ENCODE assay signal across 9 mouse cellular contexts in genomic region chrX:142189023-142189703, GRCm38 (mm10). TPM values are rescaled to one million over a fixed set of nuclear protein-coding genes. Genes with fewer than 3 reads are reported as not detected.
A peak's percentile ranks its signal among the peaks of the same experiment; 100 is the strongest.
DNase-seq lines count a peak whose midpoint lies in the region; ATAC-seq lines count a peak whose summit lies in the region.
"Had no signal": no experiment of that assay in that cellular context is flagged by ENCODE, and none has a peak within 500 bp of the region (broad histone marks: within the 10 kb centered on the region; RNA-seq: fewer than 3 reads in every experiment).

No protein-coding gene starts in this region.

- H3K9me3 ChIP-seq in forebrain, embryonic 15.5 days, result no peaks in the 10 kb centered on the region
- no peaks in the 10 kb centered on the region for H3K9me3 ChIP-seq in hindbrain, embryonic 14.5 days (ENCODE audit: control insufficient read depth, low read length)
- H3K9me3 ChIP-seq in midbrain, embryonic 10.5 days (replicated peaks), result no peaks in the 10 kb centered on the region
- H3K9me3 ChIP-seq: embryonic facial prominence, embryonic 12.5 days had no signal

- 0 out of 2 replicates have a peak overlapping the region, but pooled peaks have one; percentile 17 for H3K4me2 ChIP-seq in forebrain, embryonic 15.5 days (replicated peaks)
- H3K4me2 ChIP-seq in hindbrain, embryonic 14.5 days (replicated peaks), result peak overlapping the region; percentile 32
- H3K4me2 ChIP-seq: embryonic facial prominence, embryonic 12.5 days had no signal

- no peaks in the 10 kb centered on the region for H3K4me1 ChIP-seq in forebrain, embryonic 15.5 days
- H3K4me1 ChIP-seq in hindbrain, embryonic 14.5 days (replicated peaks; ENCODE audit: control insufficient read depth, insufficient read depth, low read length), result no peaks in the 10 kb centered on the region
- H3K4me1 ChIP-seq in midbrain, embryonic 10.5 days, result no peaks in the 10 kb centered on the region
- H3K4me1 ChIP-seq: embryonic facial prominence, embryonic 12.5 days had no signal

- H3K27me3 ChIP-seq in forebrain, embryonic 15.5 days, result no peaks in the 10 kb centered on the region; the same call in 1 of the 2 replicates
- H3K27me3 ChIP-seq in hindbrain, embryonic 14.5 days (ENCODE audit: control insufficient read depth, insufficient read depth, low read length), result peaks cover 6% of the 10 kb centered on the region; the same call in 1 of the 2 replicates
- H3K27me3 ChIP-seq in midbrain, embryonic 10.5 days (ENCODE audit: low read depth, poor library complexity, severe bottlenecking), result peaks cover 89% of the 10 kb centered on the region

- ATAC-seq in forebrain, embryonic 15.5 days (replicated peaks), result peak; percentile 87
- peak; percentile 87; the same call in 1 of the 2 replicates for ATAC-seq in hindbrain, embryonic 14.5 days (ENCODE audit: low FRiP score)

- peak; percentile 18 for DNase-seq in adrenal gland, adult 18-20 months (ENCODE audit: low spot score in 2 of 2)
- DNase-seq in cerebellum, adult 11-12 months, result peak; percentile 18
- DNase-seq in hindbrain, embryonic 14.5 days (ENCODE audit: low spot score), result peak; percentile 68
- peak; percentile 22 to 33 for DNase-seq in layer of hippocampus, postnatal 25 days (ENCODE audit: extremely low spot score in 1 of 2, low spot score in 1 of 2)
- peak; percentile 58 for DNase-seq in midbrain, embryonic 10.5 days (ENCODE audit: low spot score)
- peak; percentile 9 for DNase-seq in testis, postnatal 14 days (ENCODE audit: low spot score)

- H3K9ac ChIP-seq in forebrain, embryonic 15.5 days (replicated peaks), result no peak overlapping the region
- no peak overlapping the region for H3K9ac ChIP-seq in hindbrain, embryonic 14.5 days
- H3K9ac ChIP-seq: embryonic facial prominence, embryonic 12.5 days had no signal

- no peak overlapping the region for H3K27ac ChIP-seq in forebrain, embryonic 15.5 days (replicated peaks)
- H3K27ac ChIP-seq in hindbrain, embryonic 14.5 days, result no peak overlapping the region
- H3K27ac ChIP-seq in midbrain, embryonic 10.5 days (replicated peaks), result peak overlapping the region; percentile 42; the same call in 1 of the 2 replicates
- H3K27ac ChIP-seq: embryonic facial prominence, embryonic 12.5 days had no signal

- H3K4me3 ChIP-seq in forebrain, embryonic 15.5 days, result no peak overlapping the region
- H3K4me3 ChIP-seq in hindbrain, embryonic 14.5 days (replicated peaks; ENCODE audit: low read length), result no peak overlapping the region
- no peak overlapping the region for H3K4me3 ChIP-seq in midbrain, embryonic 10.5 days
- H3K4me3 ChIP-seq: embryonic facial prominence, embryonic 12.5 days; myocyte had no signal

- WGBS in forebrain, embryonic 15.5 days, result 32% methylated on average over 22 of the region's 22 CpGs
- whole genome bisulfite sequencing in hindbrain, embryonic 14.5 days, result 37% methylated on average over 22 of the region's 22 CpGs
- WGBS in midbrain, embryonic 10.5 days, result 28% methylated on average over 22 of the region's 22 CpGs

- H3K36me3 ChIP-seq in forebrain, embryonic 15.5 days, result no peaks in the 10 kb centered on the region
- no peaks in the 10 kb centered on the region for H3K36me3 ChIP-seq in hindbrain, embryonic 14.5 days (replicated peaks; ENCODE audit: control insufficient read depth, insufficient read depth)
- H3K36me3 ChIP-seq in midbrain, embryonic 10.5 days, result no peaks in the 10 kb centered on the region
- H3K36me3 ChIP-seq: embryonic facial prominence, embryonic 12.5 days had no signal

RNA-seq across cellular contexts. Expression of gene Gucy2f, which starts 7.6 kb away (rescaled TPM):
- total RNA-seq in adrenal gland, adult 18-20 months (2021), result not detected
- polyA plus RNA-seq in forebrain, embryonic 15.5 days (2015; fragmentation: Nextera tagmentation; extraction: Ambion mirVana), result 0.03 and 0.08 TPM in 2 replicates
- 0.18 and 0.36 TPM in 2 replicates for polyA plus RNA-seq in hindbrain, embryonic 14.5 days (2014; fragmentation: Nextera tagmentation; extraction: Ambion mirVana)
- under 1 TPM; 0.44 to 0.77 TPM for total RNA-seq in layer of hippocampus, postnatal 25 days (2021)
- not detected in 2 replicates for polyA plus RNA-seq in midbrain, embryonic 10.5 days (2016; fragmentation: Nextera tagmentation; extraction: Ambion mirVana)
- polyA plus RNA-seq: embryonic facial prominence, embryonic 12.5 days; myocyte had no signal

RNA-seq across cellular contexts. Expression of gene Nxt2, which starts 37.4 kb away (rescaled TPM):
- total RNA-seq in adrenal gland, adult 18-20 months (2021), result 10 to 100 TPM; 12.7 to 15.5 TPM
- 22.5 and 24.4 TPM in 2 replicates for polyA plus RNA-seq in forebrain, embryonic 15.5 days (2015; fragmentation: Nextera tagmentation; extraction: Ambion mirVana)
- polyA plus RNA-seq in hindbrain, embryonic 14.5 days (2014; fragmentation: Nextera tagmentation; extraction: Ambion mirVana), result 20.4 and 25.1 TPM in 2 replicates
- total RNA-seq in layer of hippocampus, postnatal 25 days (2021), result 10 to 100 TPM; 26.6 to 30.9 TPM
- polyA plus RNA-seq in midbrain, embryonic 10.5 days (2016; fragmentation: Nextera tagmentation; extraction: Ambion mirVana), result 8.8 and 9.4 TPM in 2 replicates

Comparison
In these comparisons a context has a peak if more than half of its experiments do, and no peak if none do; other contexts are left out.
1. DNase-seq: peak in every context shown above with its lines; median percentile 68 in hindbrain, embryonic 14.5 days; 58 in midbrain, embryonic 10.5 days; 28 in layer of hippocampus, postnatal 25 days; 18 in adrenal gland, adult 18-20 months; 18 in cerebellum, adult 11-12 months; 9 in testis, postnatal 14 days.